Mouse (Mus musculus) v-Abl transformed pro-B cells (cell line): ENCODE measurements at regions not wholly inside any gene's neighbourhood (a gene's known extent, or its start where the extent isn't known, plus 50 kb on each side); places are given as distances from the start of the nearest gene placed in this dataset.

Source experiments
- in situ Hi-C, 2 experiments: fragments of 400-800 bp; cut with MboI; formaldehyde crosslinking; loops; one replicate each; pipeline ENCODE4 v1.15.1; 2025; ENCODE audit not compliant: unreplicated experiment in 2 of 2

DNA sequence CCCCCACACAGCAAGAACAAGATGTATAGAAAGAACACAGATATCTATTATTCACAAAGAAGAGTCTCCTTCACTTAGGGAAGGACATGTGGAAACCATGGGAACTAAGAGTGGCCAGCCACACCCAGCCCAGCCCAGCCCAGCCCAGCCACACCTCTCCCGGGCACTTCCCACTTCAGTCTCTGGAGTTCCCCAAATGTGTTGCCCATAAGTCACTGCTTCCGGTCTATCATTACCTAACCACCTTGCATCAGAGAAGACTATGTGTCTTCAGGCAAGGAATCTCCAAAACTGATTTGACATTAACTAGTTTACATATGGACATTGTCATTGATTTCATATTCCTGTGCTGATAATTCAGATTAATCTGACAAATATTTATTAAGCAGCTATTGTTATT lies 147.6 kb downstream of the Nfkbiz start:
- in situ Hi-C loops = no loop called here

DNA sequence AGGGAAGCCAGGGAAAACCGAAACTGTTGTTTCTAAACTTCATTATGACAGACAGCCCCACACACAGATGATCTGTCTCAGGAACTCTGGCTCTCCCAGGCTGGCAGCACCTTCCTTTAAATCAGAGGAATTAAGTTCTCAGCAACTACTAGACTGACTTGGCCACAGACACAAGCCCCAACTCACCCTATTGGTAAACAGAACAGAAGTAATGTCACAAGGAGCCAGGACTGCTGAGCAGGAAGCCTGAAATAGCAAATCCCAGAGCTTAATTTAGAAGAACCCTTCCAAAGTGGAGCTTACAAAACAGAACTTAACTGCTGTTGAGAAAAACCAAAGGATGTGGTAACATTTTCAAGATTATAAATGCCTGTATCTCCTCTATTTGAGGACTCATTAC lies 174.8 kb downstream of the Nfkbiz start:
- in situ Hi-C loops = no loop called here

DNA sequence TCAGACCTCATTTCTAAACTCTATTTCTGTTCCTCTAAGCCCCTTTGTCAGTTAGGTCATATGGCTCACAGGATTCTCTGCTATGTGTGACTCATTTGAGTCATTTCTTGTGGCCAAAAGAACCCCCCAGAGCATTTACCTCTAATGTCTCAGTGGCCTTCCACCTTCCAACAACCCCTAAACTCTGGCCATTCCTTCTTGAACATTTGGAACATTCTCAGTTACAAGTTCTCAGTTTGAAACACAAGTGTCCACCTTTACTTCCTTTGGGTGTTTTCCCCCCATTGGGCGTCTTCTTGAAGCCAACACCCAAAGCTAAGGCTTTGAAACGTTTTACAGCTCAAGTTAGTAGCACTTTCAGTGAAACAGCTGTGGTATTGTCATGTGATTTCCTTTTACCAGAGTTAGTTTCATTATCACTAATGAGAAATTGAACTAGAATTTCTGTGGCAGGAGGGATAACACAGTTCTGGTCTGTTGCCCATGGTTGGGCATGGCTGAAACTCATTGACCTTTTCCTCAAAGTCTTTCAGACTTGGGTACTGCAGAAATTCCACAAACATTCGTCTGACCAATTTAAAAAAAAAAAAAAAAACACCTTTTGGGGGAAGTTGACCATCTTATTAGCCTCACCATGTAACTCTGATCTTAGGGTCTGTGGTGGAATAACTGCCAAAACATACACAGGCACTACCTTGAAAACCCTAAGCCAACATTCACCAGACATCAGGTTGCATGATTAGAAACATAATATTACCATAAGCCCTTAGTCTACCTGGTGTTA lies 201.8 kb downstream of the Nfkbiz start:
- in situ Hi-C loops = loop anchor here in 1 of 2 experiments (10.0 kb wide), 1 partner anchor 198 kb away; the partner anchor contains the start of gene Nfkbiz

DNA sequence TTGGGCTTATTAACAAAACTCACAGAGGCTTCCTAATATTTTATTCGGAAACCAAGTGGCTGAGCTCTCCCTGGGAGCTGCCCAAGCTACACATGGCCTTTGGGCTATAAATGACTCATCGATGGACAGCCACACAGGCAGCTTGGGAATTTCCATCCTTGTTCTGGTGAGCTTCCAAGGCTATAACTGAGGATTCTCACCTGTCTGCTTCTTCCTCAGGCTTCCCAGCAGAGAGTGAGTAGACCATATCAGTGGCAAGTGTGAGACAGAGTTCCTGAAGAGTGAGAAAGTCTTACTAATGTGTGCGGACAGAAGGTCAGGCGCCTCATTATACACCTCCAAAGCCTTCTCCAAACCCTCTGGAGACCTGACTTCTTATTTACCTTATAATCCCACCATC lies 202.5 kb downstream of the Nfkbiz start:
- in situ Hi-C loops = loop anchor here in 1 of 2 experiments (10.0 kb wide), 1 partner anchor 199 kb away; the partner anchor contains the start of gene Nfkbiz

DNA sequence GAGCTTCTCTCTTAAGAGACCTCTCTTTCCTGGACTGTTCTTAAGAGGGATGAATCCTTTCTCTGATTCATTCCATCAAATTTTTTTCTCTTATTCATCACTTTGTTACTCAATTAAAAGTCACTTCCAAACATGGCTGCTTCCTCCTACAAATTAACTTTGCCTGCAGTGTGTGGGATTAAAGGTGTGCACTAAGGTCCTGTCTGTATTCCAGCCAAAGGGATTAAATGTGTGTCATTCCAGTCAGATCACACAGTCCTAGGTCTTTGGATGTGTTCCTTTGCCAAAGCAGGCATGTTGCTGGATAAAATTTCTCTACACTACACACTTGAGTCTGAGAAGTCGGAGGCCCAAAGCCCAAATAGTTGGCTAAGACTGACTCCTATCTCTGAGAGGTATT lies 204.0 kb downstream of the Nfkbiz start:
- in situ Hi-C loops = loop anchor here in 1 of 2 experiments (10.0 kb wide), 1 partner anchor 200 kb away; the partner anchor contains the start of gene Nfkbiz

DNA sequence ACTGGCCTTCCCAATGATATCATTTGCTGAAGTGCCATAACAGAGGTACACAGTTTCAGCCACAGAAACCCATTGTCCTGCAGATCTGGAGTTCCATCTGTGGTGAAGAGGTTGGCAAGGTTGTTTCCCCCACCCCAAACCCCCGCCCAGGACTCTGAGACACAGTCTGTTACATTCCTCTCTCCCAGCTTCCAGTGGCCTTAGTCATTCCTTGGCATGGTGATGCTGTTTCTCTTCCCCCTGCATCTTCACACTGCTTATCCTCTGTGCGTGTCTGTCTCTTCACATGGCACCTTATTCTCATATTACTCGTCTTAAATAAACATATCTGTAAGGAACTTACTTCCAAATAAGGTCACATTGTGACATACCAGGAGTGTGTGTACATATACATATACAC lies 206.5 kb downstream of the Nfkbiz start:
- in situ Hi-C loops = loop anchor here in 1 of 2 experiments (10.0 kb wide), 1 partner anchor 203 kb away; the partner anchor contains the start of gene Nfkbiz

DNA sequence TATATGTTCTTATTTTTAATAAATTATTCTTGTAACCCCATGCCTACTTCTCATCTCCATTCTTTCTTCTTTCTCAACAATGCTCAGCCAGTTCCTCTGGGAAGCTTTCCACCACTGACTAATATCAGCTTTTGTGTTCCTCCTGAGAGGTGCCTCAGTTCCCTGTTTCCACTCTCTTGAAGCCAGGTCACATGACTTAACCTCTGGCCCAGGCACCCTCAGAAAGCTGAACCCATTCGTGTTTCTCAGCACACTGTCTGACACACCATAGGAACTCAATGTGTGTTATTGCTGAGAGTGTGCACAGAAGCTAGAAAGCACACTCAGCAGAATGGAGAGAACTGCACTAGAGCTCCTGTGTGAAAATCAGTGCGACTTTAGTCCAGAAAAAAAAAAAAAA lies 207.1 kb downstream of the Nfkbiz start:
- in situ Hi-C loops = loop anchor here in 1 of 2 experiments (10.0 kb wide), 1 partner anchor 203 kb away; the partner anchor contains the start of gene Nfkbiz

DNA sequence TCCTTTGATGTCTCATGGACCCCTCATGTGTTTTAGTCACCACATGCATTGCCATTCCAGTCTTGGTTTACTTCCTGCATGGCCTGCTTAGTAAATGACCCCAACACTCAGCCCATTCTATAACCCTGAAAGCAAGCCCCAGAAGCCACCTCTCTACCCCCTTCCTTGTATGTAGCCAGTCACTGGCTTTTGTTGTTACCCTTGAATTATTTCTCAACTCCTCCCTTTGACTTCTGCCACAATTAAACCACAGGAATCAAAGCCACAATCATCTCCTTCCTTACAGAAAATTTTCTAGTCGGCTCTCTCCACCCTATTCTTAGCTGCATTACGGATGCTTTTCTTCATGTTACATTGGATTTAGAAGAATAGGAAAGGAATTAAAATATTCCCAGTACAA lies 207.7 kb downstream of the Nfkbiz start:
- in situ Hi-C loops = loop anchor here in 1 of 2 experiments (10.0 kb wide), 1 partner anchor 204 kb away; the partner anchor contains the start of gene Nfkbiz

DNA sequence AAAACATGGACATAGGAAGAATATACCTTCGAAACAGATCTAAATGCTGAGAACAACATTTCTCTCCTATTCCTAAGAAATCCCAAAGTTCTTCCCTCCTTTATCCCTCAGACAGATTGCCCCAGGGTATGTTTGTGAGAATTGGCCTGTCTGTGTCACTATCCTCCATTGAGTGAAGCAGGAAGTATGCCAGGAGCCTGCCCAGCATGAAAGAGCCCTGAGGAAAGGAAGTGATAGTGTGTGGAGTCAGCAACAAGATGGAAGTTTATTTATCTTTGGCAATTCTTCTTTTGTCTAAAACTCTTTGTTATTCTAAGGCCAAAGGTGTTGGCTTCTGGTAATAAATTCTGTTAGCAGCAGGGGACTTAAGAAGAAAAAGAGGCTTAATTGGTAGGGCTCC lies 211.2 kb downstream of the Nfkbiz start:
- in situ Hi-C loops = no loop called here

DNA sequence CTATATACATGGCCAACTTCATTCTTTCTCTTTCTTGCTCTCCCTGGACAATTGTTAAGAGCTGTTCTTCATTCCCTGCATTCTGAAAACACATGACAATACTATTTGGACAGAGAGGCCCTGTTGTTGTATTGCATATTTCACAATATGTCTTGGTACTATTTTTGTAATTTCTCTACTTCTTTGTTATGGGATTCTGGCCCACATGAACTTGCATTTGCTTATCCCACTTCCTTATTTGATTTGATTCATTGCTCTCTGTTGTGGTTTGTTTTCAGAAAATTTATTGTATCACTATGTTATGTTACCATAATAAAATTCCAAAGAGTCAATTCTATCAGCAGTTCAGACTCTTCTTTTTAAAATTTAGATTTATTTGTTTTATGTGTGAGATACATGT lies 215.3 kb downstream of the Nfkbiz start:
- in situ Hi-C loops = no loop called here

DNA sequence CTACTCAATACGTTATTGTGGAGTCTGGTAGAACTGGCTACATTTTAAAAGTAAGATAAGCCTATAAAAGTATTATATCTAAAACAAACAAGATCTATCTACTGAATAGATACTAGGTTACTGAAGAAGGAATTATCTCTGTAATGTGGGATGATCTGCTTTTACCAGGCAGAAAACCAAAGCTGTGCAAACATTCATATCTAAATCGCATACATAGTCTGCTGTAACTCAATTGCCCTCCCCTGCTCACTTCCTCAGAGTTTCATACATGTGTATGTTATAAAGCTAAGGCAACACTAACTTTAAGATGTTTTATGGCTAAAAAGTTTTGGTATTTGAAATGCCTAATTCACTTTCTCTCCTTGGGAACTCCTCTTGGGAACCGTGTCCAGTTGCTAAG lies 219.0 kb downstream of the Nfkbiz start:
- in situ Hi-C loops = no loop called here

DNA sequence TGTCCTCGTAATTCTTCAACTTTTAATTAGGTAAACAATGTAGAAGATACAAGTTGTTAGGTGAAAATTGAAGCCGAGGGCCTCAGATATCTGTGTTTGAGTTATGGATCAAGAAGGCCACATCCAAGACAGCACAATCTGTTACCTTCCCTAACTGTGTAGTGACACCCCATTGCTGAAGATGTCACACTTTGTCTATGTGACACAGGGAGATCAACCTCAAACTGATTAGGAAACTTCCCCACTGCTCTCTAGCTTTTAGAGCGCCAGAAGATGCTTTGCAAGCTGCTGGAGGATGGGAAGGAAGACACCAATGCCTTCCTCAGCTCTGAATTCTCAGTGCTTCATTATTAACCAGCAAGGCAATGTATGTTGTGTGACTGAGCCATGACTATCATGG lies 220.7 kb downstream of the Nfkbiz start:
- in situ Hi-C loops = no loop called here

DNA sequence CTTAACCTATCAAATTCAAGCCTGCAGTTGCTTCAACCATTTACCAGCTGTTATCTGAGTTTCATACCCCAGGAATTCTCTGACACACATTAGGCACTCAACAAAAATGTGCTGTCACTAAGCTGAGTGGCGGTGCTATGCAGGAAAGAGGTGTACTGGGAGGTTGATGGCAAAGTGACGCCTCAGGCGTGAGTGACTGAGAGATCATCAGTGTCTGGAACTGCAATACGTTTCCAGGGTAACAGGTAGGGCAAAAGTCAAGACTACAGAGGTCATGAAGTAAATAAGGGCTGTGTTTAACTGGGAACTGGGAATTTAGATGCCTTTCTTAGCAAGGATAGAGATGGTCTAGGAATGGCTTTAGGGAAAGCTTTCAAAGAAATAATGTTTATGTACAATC lies 221.2 kb downstream of the Nfkbiz start:
- in situ Hi-C loops = no loop called here

DNA sequence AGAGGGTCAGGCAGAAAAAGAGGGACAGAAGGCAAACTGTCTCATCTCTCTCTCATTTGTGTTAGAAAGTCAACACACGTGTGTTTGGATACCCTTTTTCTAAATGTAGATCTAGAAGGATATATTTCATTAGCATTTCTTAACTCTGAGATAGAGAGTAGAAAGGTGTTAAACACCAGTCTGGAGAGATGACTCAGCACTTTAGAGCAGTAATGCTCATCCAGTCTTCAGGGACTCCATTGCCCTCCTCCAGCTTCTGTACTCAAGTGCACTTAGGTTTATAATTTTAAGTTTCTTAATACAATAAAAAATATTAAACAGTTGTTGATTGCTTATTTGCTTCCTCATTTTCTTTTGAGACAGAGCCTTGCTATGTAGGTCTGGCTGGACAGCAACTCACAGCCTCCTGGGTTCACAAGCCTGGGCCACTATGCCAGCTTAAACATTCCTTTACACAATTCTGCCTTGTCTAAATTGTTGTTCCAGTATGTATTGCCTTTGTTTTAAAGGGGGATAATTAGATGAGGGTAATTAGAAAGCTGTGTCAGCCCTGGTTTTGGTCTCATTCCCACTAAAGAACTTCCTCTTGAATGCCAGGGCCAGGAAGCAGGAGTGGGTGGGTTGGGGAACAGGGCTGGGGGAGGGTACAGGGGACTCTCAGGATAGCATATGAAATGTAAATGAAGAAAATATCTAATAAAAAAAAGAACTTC lies 222.1 kb downstream of the Nfkbiz start:
- in situ Hi-C loops = no loop called here

DNA sequence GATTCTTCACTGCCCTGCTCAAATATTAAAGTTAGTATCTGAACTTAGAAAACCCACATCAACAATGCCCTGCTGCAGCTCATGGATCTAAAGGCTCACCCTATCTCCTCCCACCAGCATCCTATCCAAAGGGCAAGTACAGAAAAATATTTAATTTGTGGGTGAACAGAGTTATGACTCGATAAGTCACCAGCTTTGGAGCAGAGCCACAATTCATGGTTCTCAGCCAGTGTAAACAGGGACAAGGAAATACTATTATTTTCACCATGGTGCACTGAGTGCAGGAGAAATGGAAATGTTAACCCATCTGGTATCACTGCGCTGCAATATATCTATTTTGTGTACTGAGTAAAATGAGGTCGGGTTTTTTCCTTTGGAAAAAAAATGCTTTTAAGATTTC lies 225.8 kb downstream of the Nfkbiz start:
- in situ Hi-C loops = no loop called here

DNA sequence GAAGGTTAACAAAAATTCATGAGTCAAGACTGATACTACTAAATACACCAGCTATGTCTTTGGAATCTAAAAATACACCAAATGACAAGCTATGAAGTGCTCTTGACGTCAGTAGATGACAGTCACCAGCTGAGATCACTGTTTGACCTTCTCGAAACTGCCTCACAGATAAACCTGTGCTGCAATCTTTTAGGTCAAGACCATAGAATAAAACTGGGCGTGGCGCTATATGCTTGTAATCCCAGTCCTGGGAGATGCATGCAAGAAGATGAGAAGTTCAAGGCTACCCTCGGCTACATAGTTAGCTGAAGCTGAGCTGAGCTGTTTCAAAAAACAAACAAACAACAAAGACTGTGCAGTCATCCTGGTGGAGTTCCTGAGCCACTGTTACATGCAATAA lies 226.7 kb downstream of the Nfkbiz start:
- in situ Hi-C loops = no loop called here

DNA sequence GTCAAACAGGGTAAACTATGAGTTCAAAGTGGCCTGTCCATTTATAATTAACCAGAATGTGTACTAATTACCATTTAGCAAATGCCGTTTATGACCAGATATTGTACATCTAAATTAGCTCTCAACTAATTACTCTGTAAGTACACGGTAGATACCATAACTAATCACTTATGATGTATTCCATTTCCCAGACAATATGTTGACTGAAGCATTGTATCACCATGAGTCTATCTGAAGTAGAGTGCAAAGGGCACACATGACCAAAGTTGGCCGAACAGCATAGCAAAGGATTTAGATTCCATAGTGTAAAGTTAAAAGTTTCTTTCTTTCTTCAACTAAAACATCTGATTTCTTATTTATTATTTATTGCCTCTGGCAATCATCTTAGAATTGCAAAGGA lies 227.5 kb downstream of the Nfkbiz start:
- in situ Hi-C loops = no loop called here

DNA sequence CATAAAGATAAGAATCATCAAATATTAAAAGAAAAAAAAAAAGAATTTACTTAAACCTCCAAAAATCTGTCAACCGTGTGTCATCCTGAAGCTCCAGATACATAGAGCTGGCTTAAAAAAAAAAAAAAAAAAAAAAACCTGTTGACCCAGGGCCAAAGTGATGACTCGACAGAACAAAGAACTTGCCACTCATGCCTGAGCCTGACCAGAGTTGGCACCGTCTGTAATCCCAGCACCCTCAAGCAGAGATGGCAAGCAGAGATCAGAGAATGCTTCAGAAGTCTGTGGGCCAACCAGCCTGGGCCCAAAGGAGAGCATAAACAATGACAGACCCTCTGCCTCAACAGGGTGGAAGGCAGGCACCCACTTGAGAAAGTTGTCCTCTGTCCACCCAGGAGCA lies 230.3 kb downstream of the Nfkbiz start:
- in situ Hi-C loops = no loop called here

DNA sequence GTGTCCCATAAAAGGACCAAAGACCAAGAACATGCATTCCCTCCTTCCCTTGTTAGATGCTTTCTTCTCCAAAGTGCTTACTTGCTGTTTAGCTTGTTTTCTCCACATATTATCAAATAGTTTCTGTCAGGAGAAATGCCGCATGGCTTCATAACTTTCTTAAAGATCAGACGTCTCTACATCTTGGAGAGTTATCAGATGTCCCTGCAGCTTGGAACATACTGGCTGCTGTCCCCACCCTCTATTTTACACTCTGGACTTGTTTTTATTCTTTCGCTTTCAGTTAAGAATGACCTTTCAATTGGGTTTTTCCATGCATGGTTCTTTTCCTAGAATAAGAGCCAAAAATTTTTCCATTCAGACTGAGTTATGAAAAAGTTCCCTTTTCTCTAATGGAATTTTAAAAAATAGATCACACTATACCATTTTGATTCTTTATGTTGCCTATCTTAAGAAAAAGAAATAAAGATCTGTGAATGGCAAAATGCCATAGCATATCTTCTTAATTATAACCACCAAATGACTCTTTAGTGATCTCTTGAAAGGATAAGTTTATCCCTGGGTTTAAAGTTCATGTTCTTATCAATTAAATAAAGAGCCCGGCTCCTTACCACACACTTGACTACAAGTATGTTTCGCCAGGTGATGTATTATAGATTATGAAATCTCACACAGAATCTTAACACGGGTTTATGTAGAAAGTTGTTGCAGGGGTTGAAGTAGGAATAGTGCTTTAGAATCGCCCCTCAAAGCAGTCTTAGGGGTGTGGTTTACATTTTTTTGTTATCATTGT lies 232.1 kb downstream of the Nfkbiz start:
- in situ Hi-C loops = no loop called here

DNA sequence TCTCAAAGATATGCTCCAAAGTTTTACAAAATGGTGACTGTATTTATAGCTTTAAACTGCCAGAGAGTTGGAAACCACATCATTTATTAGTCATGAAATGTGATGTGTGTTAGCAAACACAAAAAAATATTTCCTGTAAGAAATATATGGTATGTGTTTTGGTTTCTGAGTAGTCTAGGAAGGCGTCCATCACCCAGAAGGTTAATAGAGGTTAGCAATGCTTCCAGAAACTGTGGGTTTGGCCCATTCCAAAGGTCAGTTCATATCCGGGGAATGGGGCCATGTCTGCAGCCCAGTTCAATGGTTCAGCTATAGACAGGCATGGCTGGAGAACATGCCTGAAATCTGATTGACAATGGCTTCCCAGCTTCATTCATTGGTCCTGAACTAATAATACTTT lies 235.1 kb downstream of the Nfkbiz start:
- in situ Hi-C loops = no loop called here

DNA sequence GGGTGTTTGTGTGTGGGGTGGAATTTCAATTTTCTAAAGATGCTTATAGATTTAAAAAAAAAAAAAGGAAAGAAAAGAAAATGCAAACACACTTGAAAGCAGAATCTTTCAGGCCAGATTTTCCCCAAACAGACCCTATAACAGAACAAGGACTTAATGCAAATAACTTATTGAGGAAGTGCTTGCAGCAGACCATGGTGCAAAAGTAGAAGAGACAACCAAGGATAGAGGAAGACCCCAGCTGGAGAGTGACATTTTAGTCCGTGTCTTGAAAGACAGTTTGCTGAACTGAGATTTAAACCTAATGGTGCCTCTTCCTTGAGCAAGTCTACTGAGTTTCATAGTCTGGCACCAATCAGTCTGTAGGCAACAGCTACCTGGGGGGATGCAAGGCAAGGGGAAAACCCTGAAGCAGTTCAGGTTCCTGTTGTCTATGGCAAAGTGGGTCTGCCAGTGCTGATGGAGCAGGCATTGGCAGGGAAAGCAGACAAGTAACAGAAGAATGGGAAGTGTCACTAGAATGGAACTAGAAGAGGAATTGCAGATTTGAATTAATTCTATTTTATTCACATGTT lies 249.2 kb downstream of the Nfkbiz start:
- in situ Hi-C loops = no loop called here
